Mouse (Mus musculus): Measurements from ENCODE around the gene Tmem204.

The Tmem204 gene

GRCm38 (mm10) chr17:25016292-25017132 lies 66.9 kb downstream of the Tmem204 start:
- DNase-seq (ENCODE audit: extremely low read depth, low read depth, low spot score) = peak; percentile 16

GRCm38 (mm10) chr17:25015655-25016291 lies 67.6 kb downstream of the Tmem204 start, which contains the start of the genes Cramp1l and Ift140:
Gene Cramp1l, minus strand, starts transcription at chr17:25015788.
Gene Ift140, plus strand, starts transcription at chr17:25016085.
- DNase-seq (ENCODE audit: extremely low read depth, low read depth, low spot score) = peak; percentile 91

- DNase-seq (ENCODE audit: extremely low read depth, low read depth, low spot score) = no peak
Observed at GRCm38 (mm10) chr17:25014841-25015570, 68.4 kb downstream of the Tmem204 start.

- DNase-seq (ENCODE audit: extremely low read depth, low read depth, low spot score) = no peak
Observed at GRCm38 (mm10) chr17:25013606-25014501, 69.5 kb downstream of the Tmem204 start.

All from fat pad, adult 2 months (tissue).